Mouse (Mus musculus): ENCODE measurements at regions not wholly inside any gene's neighbourhood (a gene's known extent, or its start where the extent isn't known, plus 50 kb on each side); places are given as distances from the start of the nearest gene placed in this dataset.

DNA sequence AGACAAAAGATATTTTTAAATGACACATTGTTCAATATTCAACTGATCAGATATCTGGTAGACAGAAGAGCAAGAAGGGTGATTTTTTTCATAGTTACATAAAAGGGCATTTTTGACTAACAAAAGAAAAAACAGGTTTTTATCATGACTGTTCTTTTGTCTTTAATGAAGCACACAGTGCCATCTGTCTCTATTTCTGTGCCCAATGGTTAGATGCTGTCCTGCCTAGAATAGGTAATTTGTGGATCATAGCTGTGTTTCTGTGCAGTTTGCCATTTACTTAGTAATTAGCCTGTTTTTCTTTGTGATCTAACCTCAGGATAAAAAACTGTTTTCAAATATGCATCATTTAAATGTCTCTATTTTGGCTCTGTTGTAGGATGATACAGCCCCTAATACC, 114.4 kb upstream of the Tbc1d2b start:
- TF ChIP-seq CTCF (conservative IDR thresholded peaks at IDR 0.05; ENCODE audit: low read length) (no peak), NANOG (IDR thresholded peaks at IDR 0.05; ENCODE audit: borderline replicate concordance, low read length) (no peak), POU5F1 (IDR thresholded peaks at IDR 0.05; ENCODE audit: borderline replicate concordance, low read length) (no peak)
